Mouse (Mus musculus) subcutaneous adipose tissue, adult 2 months (tissue): Measurements from ENCODE around the gene Ccnl2. TPM values are rescaled to one million over a fixed set of nuclear protein-coding genes. Genes with fewer than 3 reads are reported as not detected.

Experiments
- polyA plus RNA-seq: library from polyadenylated mRNA; depleted of rRNA; stranded (reverse); fragments of >200 nt; gene quantifications from 2 replicates; pipeline ENCODE4 v1.2.3, GENCODE M21; 2012; ENCODE audit warnings: low replicate concordance; rRNA removed

Ccnl2 gene
- polyA plus RNA-seq = 92.1 and 107 TPM in 2 replicates

DNA sequence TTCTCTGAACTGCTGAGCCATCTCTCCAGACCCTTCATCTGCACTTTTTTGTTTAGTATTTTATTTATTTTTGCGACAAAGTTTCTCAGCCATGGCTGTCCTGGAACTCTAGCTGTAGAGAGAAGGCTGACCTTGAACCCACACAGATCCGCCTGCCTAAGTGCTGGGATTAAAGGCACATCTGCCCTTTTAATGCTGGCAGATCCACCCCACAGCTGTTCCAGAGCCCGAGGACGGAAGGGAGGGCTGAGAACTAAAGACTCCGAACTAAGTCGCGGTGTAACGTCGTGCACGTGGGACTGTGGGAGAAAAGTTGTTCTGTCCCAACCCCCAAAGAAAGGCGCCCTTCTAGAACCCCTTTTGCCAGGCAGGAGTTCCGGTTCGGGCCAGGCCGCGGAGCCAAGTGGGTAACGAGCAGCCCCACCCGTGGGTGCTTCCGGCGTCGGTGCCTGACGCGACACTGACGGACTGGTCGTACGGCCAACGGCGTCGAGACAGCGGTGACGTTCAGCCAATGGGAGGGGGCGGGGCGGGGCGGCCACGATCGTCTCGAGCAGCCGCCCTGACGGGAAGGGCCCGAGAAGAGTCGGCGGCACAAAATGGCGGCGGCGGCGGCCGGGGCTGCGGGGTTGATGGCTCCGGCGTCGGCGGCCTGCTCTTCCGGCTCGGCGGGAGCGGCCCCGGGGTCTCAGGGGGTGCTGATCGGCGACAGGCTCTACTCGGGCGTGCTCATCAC, at the start of gene Ccnl2:
TSS of gene Ccnl2 (plus strand) at position 561 of the 736 bp plus-strand sequence.

DNA sequence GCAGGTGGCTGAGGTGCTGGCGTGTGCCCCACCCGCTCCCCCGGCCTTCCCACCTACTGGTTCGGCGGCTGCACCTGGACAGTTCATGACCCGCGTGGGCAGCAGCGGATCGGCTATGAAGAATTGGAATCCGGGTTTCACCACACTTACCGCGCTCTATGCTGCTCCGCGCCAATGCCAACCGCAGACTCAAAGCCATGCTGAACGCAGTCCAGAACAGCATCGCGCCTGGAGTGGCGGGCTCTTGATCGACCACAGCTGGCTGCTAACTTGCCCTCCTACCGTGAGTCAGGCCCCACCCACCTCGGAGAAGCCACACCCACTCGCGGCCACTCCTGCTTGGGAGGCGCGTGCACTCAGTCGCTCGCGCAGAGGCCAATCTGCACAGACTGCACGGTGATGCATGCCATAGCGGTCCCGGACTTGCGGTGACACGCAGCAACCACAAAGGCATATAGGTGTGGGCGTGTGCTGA, 38.0 kb upstream of the Ccnl2 start, which contains the start of gene Vwa1:
TSS of gene Vwa1 (minus strand) at position 419 of the 475 bp plus-strand sequence.

DNA sequence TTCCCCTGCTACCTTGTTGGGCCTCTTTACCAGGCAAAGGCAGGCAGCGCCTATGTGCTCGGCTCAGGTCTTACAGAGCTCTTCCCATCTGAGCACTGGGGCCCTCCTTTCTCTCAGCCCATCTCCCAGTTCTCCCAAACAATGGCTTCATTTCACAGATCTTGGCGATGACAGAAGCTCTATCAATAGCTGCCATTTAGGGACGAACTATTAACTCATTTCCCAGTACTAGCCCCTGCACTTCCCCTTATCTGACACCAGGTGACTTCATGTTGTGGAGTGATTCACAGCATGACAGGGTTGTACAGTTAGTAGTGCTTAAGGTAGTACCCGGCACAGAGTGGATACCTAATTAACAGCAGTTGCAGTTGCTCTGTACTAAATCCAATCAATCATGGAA, 26.5 kb upstream of the Ccnl2 start, which contains the start of gene Tmem88b:
TSS of gene Tmem88b (minus strand) at position 56 of the 400 bp plus-strand sequence.

DNA sequence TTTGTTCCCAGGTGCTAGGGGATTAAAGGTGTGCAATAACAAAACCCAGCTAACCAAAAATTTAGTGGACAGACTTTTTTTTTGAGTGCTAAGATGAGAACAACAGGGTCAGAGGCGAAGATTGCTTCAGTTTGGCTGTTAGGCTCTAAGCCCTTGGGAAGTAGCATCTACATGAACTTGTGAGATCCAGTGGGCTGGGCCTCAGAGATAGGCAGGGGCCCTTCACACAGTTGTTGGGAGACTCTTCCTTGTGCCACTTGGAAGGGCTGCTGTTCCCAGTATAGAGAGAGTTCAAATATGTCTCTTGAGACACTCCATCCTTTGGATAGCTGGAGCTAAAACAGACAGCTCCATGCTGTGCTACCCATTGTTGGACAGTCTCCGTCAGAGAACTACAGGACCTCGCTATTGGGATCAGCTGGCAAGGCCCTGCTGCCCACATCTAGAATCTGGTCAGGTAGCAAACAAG, 22.2 kb upstream of the Ccnl2 start, which contains the start of gene Ankrd65:
TSS of gene Ankrd65 (plus strand) at position 419 of the 469 bp plus-strand sequence.

DNA sequence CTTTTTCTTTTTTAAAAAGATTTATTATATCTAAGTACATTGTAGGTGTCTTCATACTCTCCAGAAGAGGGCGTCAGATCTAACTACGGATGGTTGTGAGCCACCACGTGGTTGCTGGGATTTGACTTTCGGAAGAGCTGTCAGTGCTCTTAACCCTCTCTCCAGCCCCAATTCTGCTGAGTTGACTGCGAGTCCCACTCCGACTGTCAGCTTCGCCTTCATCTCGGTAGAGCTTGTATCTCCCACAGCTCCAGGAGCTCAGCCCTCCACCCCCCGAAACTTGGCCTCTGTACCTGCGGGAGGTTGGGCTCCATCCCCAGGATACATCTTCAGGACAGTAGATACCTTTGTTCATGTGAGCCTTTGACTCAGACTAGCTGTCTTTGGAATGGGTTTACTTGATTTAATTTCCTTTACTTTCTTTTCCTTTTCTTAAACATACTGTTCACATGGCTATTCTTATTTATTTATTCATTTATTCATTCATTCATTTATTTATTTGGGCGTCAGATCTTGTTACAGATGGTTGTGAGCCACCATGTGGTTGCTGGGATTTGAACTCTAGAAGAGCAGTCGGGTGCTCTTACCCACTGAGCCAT, 9.4 kb upstream of the Ccnl2 start, which contains the start of gene Mrpl20:
TSS of gene Mrpl20 (plus strand) at position 138 of the 599 bp plus-strand sequence.

DNA sequence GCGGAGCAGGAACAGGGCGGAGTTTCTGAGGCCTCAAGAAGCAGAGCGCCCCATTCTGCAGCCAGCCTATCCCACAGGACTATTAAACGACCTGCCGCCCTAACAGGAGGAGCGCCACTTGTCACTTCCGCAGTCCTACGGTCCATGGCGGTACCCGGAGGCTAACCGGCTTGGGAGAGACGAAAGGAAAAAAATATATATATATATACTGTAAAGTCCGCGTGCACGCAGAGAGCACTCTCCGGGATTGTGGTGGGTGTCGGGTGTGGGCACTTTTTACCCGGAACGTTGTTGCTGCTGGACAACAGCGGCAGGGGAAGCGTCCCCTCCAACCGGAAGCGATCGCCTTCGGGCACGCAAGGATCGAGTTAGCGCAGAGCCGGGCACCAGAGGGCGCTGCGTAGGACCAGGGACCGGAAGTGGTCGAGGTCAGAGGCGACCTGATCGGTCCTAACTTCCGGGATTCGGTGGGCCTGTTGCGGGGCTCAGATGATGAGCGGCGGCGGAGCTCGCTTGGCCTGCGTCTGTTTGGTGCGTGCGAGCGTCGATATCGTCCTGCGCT, 19.0 kb downstream of the Ccnl2 start, which contains the start of gene Aurkaip1:
TSS of gene Aurkaip1 (plus strand) at position 68 of the 562 bp plus-strand sequence.

DNA sequence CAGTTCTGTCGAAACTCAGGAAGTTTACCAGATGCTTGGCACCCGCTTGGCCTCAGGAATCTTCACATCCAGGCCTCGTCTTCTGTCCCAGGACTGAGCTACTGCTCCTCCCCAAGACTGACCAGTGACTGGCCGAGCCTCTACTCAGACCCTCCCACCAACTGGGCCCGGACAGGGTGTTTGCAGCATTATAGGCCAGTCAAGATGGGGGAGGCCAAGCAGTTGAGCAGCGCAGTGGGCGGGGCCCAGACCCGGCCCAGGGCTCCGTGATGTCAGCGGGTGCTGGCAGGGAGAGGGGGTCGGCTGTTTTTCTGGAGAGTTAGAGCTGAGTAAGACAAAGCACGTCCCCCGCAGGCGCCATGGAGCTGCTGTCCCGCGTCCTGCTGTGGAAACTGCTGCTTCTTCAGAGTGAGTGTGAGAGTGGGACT, 27.2 kb downstream of the Ccnl2 start, which contains the start of gene Mxra8:
TSS of gene Mxra8 (plus strand) at position 198 of the 428 bp plus-strand sequence.

DNA sequence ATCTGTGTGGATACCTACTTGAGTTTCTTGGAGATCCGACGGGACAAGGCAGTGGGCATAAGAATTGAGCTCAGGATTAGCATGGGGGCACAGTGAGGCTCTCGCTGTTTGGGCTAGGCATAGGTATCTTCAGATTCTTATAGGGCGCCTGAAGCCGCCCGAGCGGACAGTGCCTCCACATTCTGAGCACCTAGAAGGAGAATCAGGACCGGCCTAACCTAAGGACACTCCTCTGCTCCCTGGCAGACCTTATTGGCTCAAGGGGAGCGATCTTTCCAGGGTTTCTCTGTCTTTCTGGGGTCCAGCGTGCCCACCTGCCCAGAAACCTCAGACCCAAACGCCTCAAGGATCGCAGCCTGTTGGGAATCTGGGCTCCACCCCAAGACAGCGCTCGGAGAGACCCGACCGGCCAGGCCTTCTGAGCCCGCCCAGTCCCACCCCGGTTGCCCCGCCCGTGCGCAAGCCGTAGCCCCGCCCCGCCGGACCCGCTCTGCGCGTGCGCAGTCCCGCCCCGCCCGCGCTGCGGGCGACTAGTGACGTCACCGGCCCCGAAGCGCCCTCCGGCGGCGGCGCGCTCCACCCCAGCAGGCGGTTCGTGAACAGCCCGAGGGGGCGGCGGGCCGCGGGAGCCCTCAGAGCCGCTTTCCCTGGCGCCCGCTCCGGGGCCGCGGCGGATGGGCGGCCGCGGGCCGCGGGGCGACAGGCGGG, 34.7 kb downstream of the Ccnl2 start, which contains the start of gene Dvl1:
TSS of gene Dvl1 (plus strand) at position 532 of the 708 bp plus-strand sequence.

DNA sequence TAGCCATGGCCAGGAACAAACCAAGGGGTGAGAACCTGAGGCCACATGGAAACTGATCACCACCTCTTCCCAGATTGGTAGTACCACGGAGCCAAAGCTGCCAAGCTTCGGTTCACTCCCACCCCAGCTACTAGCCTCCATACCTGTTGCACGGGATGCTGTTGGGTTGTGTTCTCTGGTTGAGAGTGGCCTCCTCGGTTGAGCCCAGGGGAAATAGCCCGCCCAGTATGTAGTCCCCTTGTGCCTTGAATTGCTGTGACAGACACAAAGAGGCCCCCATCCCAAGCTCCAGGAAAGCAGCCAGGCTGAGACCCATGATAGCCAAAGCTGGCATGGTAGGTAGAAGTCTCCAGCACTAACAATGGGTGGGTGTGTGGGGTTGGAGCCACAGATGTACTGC, 50.7 kb downstream of the Ccnl2 start, which contains the start of gene Tas1r3:
TSS of gene Tas1r3 (minus strand) at position 362 of the 400 bp plus-strand sequence.

DNA sequence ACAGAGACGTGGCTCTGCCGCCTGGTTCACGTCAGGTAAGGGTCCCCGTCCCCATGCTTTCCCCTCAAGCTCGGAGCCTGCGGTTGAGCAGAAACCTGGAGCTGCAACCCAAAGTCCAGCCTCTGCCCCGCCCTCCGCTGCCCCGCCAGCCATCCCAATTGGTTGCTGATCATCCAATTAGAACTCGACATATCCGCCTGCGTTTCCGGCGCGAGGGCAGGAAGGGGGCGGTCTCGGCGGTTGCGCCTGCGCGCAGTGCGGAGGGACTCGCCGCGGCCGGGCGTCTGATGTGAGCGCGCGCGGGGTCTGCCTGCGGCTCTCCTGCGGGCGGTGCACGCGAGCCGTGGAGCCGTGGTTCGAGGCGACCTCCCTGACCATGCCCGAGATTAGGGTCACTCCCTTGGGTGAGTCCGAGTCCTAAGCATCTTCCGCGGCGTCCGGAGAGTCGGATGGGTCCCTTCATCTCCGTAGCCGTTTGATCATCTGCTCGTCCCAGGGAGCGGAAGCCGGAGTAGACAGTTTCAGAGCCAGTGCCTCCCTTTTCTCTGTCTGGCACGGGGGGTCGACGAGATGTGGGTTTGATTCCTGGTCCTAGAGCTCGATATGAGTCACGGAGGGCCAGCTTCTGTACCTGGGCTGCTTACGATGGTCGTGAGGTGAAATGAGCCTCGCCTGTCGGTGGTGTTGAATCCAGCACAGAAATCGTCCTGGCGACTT, 57.2 kb downstream of the Ccnl2 start, which contains the start of the genes Cptp and Ints11:
TSS of gene Cptp (minus strand) at position 124 of the 717 bp plus-strand sequence.
TSS of gene Ints11 (plus strand) at position 230 of the 717 bp plus-strand sequence.

Other genes with a start within 250 kb of the Ccnl2 start
- gene Slc35e2, start 211.1 kb upstream of the Ccnl2 start, polyA plus RNA-seq = 8.3 and 14.7 TPM in 2 replicates
- gene Cdk11b, start 187.6 kb upstream of the Ccnl2 start, polyA plus RNA-seq = 21.1 and 33.0 TPM in 2 replicates
- not detected in 2 replicates for gene Gm10563, start 167.1 kb upstream of the Ccnl2 start, polyA plus RNA-seq
- 79.6 and 268 TPM in 2 replicates for gene Mmp23, start 159.1 kb upstream of the Ccnl2 start, polyA plus RNA-seq
- 54.0 and 110 TPM in 2 replicates for gene Mib2, start 143.3 kb upstream of the Ccnl2 start, polyA plus RNA-seq
- 10.4 and 40.4 TPM in 2 replicates for gene Fndc10, start 118.1 kb upstream of the Ccnl2 start, polyA plus RNA-seq
- 104 and 120 TPM in 2 replicates for gene Ssu72, start 107.7 kb upstream of the Ccnl2 start, polyA plus RNA-seq
- gene Tmem240, start 77.7 kb upstream of the Ccnl2 start, polyA plus RNA-seq = 1.1 and 2.9 TPM in 2 replicates
- 103 and 149 TPM in 2 replicates for gene Atad3a, start 51.4 kb upstream of the Ccnl2 start, polyA plus RNA-seq
- 21.0 and 37.2 TPM in 2 replicates for gene Vwa1, start 37.8 kb upstream of the Ccnl2 start, polyA plus RNA-seq
- 1.9 and 5.3 TPM in 2 replicates for gene Tmem88b, start 26.6 kb upstream of the Ccnl2 start, polyA plus RNA-seq
- 0.24 and 0.50 TPM in 2 replicates for gene Ankrd65, start 22.1 kb upstream of the Ccnl2 start, polyA plus RNA-seq
- gene Mrpl20, start 9.6 kb upstream of the Ccnl2 start, polyA plus RNA-seq = 86.1 and 127 TPM in 2 replicates
- 126 and 179 TPM in 2 replicates for gene Aurkaip1, start 18.8 kb downstream of the Ccnl2 start, polyA plus RNA-seq
- 377 and 387 TPM in 2 replicates for gene Mxra8, start 27.2 kb downstream of the Ccnl2 start, polyA plus RNA-seq
- gene Dvl1, start 34.9 kb downstream of the Ccnl2 start, polyA plus RNA-seq = 126 and 153 TPM in 2 replicates
- 0.69 and 0.95 TPM in 2 replicates for gene Tas1r3, start 50.9 kb downstream of the Ccnl2 start, polyA plus RNA-seq
- gene Cptp, start 57.0 kb downstream of the Ccnl2 start, polyA plus RNA-seq = 28.1 and 32.4 TPM in 2 replicates
- 30.7 and 42.4 TPM in 2 replicates for gene Ints11, start 57.1 kb downstream of the Ccnl2 start, polyA plus RNA-seq
- gene Pusl1, start 79.3 kb downstream of the Ccnl2 start, polyA plus RNA-seq = 68.2 and 105 TPM in 2 replicates
- 34.4 and 52.7 TPM in 2 replicates for gene Acap3, start 79.3 kb downstream of the Ccnl2 start, polyA plus RNA-seq
- gene Ube2j2, start 131.3 kb downstream of the Ccnl2 start, polyA plus RNA-seq = 38.8 and 56.4 TPM in 2 replicates
- gene C1qtnf12, start 149.8 kb downstream of the Ccnl2 start, polyA plus RNA-seq = 71.3 and 112 TPM in 2 replicates
- 4.7 and 9.8 TPM in 2 replicates for gene B3galt6, start 180.2 kb downstream of the Ccnl2 start, polyA plus RNA-seq
- 75.5 and 103 TPM in 2 replicates for gene Sdf4, start 180.4 kb downstream of the Ccnl2 start, polyA plus RNA-seq
- 3.2 and 4.5 TPM in 2 replicates for gene Tnfrsf4, start 201.4 kb downstream of the Ccnl2 start, polyA plus RNA-seq
- gene Tnfrsf18, start 213.7 kb downstream of the Ccnl2 start, polyA plus RNA-seq = 1.6 and 3.9 TPM in 2 replicates
- 2.1 TPM in 1 of 2 replicates, not detected in the other for gene Ttll10, start 246.9 kb downstream of the Ccnl2 start, polyA plus RNA-seq